Mouse (Mus musculus) forebrain, postnatal 0 days (tissue): ENCODE measurements around the gene Dnajc10. TPM values are rescaled to one million over a fixed set of nuclear protein-coding genes. Genes with fewer than 3 reads are reported as not detected.

Source experiments
- ATAC-seq: fragments of 200-750 bp; cut with Nextera tagmentation; 2 replicates; pipeline ENCODE4 v1.8.0; 2017; ENCODE audit warnings: mild to moderate bottlenecking, moderate library complexity
- DNase-seq: peaks from one replicate; pipeline ENCODE4 v3.0.0-alpha.2; 2015
- H3K27ac ChIP-seq: fragments of 300-500 bp; sonication (generic); 2 replicates; pipeline ENCODE4 v1.5.1; 2014; ENCODE audit warnings: low read depth, mild to moderate bottlenecking, antibody characterized with exemption, low read length, moderate library complexity, mixed read lengths
- H3K27me3 ChIP-seq: fragments of 300-500 bp; sonication (generic); 2 replicates; pipeline ENCODE4 v1.6.1; 2014; ENCODE audit warnings: mild to moderate bottlenecking, low read length, mixed read lengths; ENCODE audit not compliant: insufficient read depth
- H3K36me3 ChIP-seq: fragments of 300-500 bp; sonication (generic); 2 replicates; pipeline ENCODE4 v1.6.1; 2014; ENCODE audit warnings: mild to moderate bottlenecking, moderate library complexity; ENCODE audit not compliant: insufficient read depth
- H3K4me1 ChIP-seq: fragments of 300-500 bp; sonication (generic); 2 replicates; pipeline ENCODE4 v1.6.1; 2014; ENCODE audit warnings: antibody characterized with exemption; ENCODE audit not compliant: insufficient read depth
- H3K4me2 ChIP-seq: fragments of 300-500 bp; sonication (generic); 2 replicates; pipeline ENCODE4 v1.6.1; 2014; ENCODE audit warnings: low read depth, mild to moderate bottlenecking, moderate library complexity
- H3K4me3 ChIP-seq: fragments of 300-500 bp; sonication (generic); 2 replicates; pipeline ENCODE4 v1.5.1; 2014; ENCODE audit warnings: low read depth, low read length, mixed read lengths
- H3K9ac ChIP-seq: fragments of 300-500 bp; sonication (generic); 2 replicates; pipeline ENCODE4 v1.6.1; 2014; ENCODE audit warnings: mild to moderate bottlenecking
- H3K9me3 ChIP-seq: fragments of 300-500 bp; sonication (generic); 2 replicates; pipeline ENCODE4 v1.6.1; 2016; ENCODE audit warnings: low read length
- CTCF ChIP-seq: sonication (generic); IDR thresholded peaks from 2 replicates; pipeline ENCODE4 v1.5.1; 2016; ENCODE audit warnings: antibody characterized with exemption, control low read depth, low read depth
- WGBS: fragments of 180-500 bp; shearing (Covaris S2); extraction: QIAGEN DNeasy Blood & Tissue Kit; methylation state at CpG from one replicate; pipeline ENCODE4 v1.1.7; 2014; 5-methylcytosine and 5-hydroxymethylcytosine counted together
- polyA plus RNA-seq: library from polyadenylated mRNA; unstranded; fragments of >200 nt; fragmentation: Nextera tagmentation; extraction: Ambion mirVana; gene quantifications from 2 replicates; pipeline ENCODE4 v1.2.1, GENCODE M21; 2015
- total RNA-seq: library from RNA; depleted of rRNA; stranded (reverse); fragments of >200 nt; gene quantifications from 2 replicates; pipeline ENCODE4 v1.2.3, GENCODE M21; 2014; rRNA removed

The Dnajc10 gene
- total RNA-seq, result 69.6 and 79.8 TPM in 2 replicates
- polyA plus RNA-seq, result 42.1 and 53.4 TPM in 2 replicates

DNA sequence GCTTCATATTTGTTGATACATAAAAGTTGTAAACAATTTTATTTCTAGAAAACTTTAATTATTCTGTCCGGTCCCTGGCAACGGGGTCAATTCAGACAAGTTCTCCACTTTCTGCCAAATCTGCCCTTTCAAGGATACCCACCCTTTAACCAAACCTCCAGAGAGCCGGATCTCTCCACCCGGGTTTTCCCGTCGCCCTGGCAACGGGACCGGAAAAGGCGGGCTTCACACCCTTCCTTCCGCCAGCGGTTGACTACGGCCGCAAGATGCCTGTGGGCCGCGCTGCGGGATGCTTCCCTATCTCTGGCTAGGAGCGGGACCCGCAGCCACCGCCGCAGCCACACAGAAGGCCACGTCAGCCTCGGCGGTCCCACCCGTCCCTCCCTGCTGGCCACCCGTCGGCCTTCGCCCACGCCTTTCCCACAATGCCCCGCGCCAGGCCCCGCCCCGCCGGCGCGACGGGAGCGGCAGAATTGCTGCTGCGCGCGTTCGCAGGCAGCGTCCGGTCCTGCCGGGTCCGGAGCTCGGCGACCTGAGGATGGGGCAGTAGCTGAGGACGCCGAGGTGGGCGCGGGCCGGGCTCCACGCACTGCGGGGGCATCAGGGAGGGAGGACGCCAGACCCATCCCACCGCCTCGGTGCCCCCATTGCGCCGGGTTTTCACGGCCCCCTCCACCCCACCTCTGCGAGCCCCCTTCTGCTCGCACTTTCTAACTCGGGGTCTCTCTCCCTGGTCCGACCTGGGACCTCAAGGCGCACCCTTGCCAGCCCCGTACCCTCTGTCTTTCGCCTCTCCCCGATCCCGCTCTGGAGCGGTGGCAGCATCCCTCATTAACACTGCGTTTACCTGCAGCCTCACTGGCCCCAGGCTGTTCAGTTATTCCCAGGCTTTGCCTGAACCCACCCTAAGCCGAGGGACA lies at the start of gene Dnajc10:
TSS of gene Dnajc10 (plus strand) at position 225 of the 920 bp plus-strand sequence.
- no peaks in the 10 kb centered on the region for H3K27me3 ChIP-seq
- peak within 1 kb of the TSS; percentile 67 for H3K4me2 ChIP-seq
- peaks cover 6% of the 10 kb centered on the region; the same call in 1 of the 2 replicates for H3K4me1 ChIP-seq
- no peaks in the 10 kb centered on the region for H3K9me3 ChIP-seq
- ATAC-seq, result peak; percentile 97
- TF ChIP-seq CTCF, result 0 out of 2 replicates have a peak, but pooled peaks have one; percentile 1
- no peaks in the 10 kb centered on the region for H3K36me3 ChIP-seq
- peak within 1 kb of the TSS; percentile 93 for H3K9ac ChIP-seq
- peak within 1 kb of the TSS; percentile 95 for H3K27ac ChIP-seq
- DNase-seq, result peak; percentile 93
- under 1% methylated on average over 72 of the region's 72 CpGs for WGBS
- H3K4me3 ChIP-seq, result peak within 1 kb of the TSS; percentile 88

DNA sequence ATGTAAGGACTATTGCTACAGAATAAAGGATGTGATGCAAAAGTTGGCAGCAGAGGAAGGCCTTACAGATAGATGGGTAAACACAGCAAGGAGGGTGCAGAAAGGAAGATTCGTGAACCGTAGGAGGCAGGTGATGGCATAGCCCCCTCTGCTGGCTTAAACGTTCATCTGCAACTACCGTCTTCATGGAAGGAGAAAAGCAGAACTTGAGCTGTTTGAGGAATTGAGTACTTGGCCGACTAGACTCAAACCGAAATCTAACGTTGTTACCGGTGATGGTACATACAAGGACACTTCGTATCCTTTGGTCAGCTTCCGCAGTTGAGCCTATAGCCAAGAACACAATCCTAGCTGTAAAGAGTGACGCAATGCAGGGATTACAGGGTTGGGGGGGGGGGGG lies 48.4 kb upstream of the Dnajc10 start:
- DNase-seq, result peak; percentile 82
- Histone ChIP-seq H3K9ac (no peak overlapping the region), H3K4me2 (peak overlapping the region; percentile 30; the same call in 1 of the 2 replicates), H3K4me3 (no peak overlapping the region), H3K36me3 (no peaks in the 10 kb centered on the region), H3K27me3 (no peaks in the 10 kb centered on the region), H3K27ac (no peak overlapping the region), H3K4me1 (no peaks in the 10 kb centered on the region), H3K9me3 (no peaks in the 10 kb centered on the region)
- peak; percentile 71 for ATAC-seq
- WGBS, result 19% methylated on average over 11 of the region's 11 CpGs
- peak; percentile 91 for TF ChIP-seq CTCF

DNA sequence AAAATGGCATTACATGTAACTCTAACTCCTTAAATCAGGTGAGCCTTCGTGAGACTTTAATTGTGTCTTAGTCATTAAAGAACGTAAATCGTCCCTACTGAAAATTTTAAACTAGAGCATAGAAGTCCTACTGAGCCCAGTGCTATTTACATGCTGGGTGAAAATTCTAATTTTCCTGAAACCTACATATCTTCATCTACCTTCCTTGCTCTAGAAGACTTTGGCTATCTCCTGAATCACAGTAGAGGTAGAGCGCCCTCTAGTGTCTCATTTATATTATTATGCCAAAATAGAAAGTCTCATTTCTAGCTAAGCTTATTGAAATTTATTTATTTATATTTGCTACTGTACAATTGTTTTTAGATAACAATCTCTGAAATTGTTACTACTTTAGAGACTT lies 47.2 kb upstream of the Dnajc10 start:
- 53% methylated on average over 4 of the region's 4 CpGs for WGBS
- Histone ChIP-seq H3K27ac (no peak overlapping the region), H3K9me3 (no peaks in the 10 kb centered on the region), H3K27me3 (no peaks in the 10 kb centered on the region), H3K4me3 (no peak overlapping the region), H3K36me3 (no peaks in the 10 kb centered on the region), H3K4me2 (no peak overlapping the region), H3K9ac (no peak overlapping the region), H3K4me1 (no peaks in the 10 kb centered on the region)
- ATAC-seq (no peak), DNase-seq (peak; percentile 69)
- peak; percentile 79 for TF ChIP-seq CTCF

DNA sequence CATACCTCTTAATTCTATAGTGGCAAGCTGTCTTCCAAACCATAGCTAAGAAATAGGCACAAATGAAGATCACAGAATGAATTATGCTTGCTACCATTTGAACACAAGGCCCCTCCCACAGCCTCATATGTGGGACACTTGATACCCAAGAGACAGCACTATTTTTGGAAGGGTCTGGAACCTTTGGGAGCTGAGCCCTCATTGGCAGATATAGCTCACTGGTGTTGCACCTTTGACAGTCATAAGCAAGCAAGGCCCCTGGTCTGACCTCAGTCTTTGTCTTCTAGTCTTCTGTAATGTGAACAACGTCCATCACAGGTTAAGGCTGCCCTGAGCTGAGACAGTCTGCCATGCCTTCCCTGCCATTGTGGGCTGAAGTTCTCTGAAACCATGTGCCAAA lies 43.8 kb upstream of the Dnajc10 start:
- WGBS, result 73% methylated on average over 1 of the region's 1 CpGs
- no peak for ATAC-seq
- H3K9me3 ChIP-seq, result no peaks in the 10 kb centered on the region

DNA sequence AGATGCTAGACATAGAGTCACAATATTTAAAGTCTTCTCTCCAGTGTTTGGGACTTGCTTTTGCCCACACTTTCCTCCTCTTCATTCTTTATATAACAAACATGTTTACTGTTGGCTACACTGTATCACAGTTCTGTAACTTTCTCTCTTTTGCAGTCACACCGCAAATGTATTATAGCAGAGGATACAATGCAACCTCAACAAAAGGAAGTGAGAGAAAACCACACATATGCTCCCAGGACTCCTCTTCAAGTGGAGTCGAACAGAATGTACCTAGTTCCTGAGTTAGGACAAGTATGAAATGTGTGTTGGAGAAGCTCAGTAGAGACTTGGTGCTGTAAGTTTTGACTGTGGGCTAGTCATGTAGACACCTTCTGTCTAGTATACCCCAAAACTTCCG lies 42.2 kb upstream of the Dnajc10 start:
- no peaks in the 10 kb centered on the region for H3K9me3 ChIP-seq
- WGBS, result 94% methylated on average over 3 of the region's 3 CpGs
- H3K4me1 ChIP-seq, result no peaks in the 10 kb centered on the region
- no peak for TF ChIP-seq CTCF
- H3K4me2 ChIP-seq, result no peak overlapping the region
- H3K27me3 ChIP-seq, result no peaks in the 10 kb centered on the region
- no peak overlapping the region for H3K4me3 ChIP-seq
- H3K36me3 ChIP-seq, result no peaks in the 10 kb centered on the region
- no peak for ATAC-seq
- no peak overlapping the region for H3K9ac ChIP-seq
- DNase-seq, result no peak
- no peak overlapping the region for H3K27ac ChIP-seq

More for the DNA sequence above, 43.8 kb upstream of the Dnajc10 start:
- Histone ChIP-seq H3K4me1 (no peaks in the 10 kb centered on the region), H3K4me2 (no peak overlapping the region), H3K9ac (no peak overlapping the region), H3K4me3 (no peak overlapping the region), H3K36me3 (no peaks in the 10 kb centered on the region), H3K27me3 (no peaks in the 10 kb centered on the region), H3K27ac (no peak overlapping the region)
- no peak for DNase-seq
- TF ChIP-seq CTCF, result no peak

DNA sequence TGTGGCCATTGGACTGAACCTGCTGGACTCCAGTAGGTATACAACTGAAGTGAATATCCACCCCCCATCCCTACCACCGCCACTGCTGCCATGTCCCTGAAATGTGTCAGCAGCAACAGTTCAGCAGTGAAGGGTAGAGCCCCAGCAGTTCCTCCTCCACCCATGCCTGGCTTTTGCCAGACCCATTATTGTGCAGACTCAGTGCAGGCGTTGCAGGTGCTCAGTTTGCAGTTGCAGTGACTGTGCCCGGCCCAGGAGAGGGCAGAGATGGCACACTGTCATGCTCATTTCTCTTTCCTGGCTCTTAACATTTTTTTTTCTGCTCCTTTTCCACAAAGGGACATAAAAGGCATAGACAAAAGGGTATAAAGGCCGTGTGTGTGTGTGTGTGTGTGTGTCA lies 41.5 kb upstream of the Dnajc10 start:
- Histone ChIP-seq H3K4me3 (no peak overlapping the region), H3K4me2 (no peak overlapping the region), H3K9ac (no peak overlapping the region), H3K9me3 (no peaks in the 10 kb centered on the region), H3K36me3 (no peaks in the 10 kb centered on the region), H3K27me3 (no peaks in the 10 kb centered on the region), H3K4me1 (no peaks in the 10 kb centered on the region), H3K27ac (no peak overlapping the region)
- no peak for ATAC-seq
- no peak for TF ChIP-seq CTCF
- DNase-seq, result no peak
- WGBS, result 73% methylated on average over 4 of the region's 4 CpGs

DNA sequence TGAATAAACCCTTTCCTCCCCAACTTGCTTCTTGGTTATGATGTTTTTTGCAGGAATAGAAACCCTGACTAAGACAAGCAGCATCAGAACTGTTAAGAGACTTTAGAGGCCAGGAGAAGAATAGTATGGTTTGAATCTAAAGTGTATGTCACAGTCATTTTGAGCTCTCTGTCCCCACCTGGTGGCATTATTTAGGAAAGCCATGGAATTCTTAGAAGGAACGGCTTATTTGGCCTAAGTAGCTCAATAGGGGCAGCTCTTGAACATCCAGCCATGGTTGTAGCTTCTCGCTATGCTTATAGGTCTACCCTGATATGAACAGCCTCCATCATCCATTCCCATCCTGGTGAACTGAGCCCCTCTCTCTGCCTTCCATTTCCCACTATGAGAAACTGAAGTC lies 40.1 kb upstream of the Dnajc10 start:
- Histone ChIP-seq H3K36me3 (no peaks in the 10 kb centered on the region), H3K9ac (no peak overlapping the region), H3K4me3 (no peak overlapping the region), H3K27me3 (no peaks in the 10 kb centered on the region), H3K4me2 (no peak overlapping the region), H3K27ac (no peak overlapping the region), H3K9me3 (no peaks in the 10 kb centered on the region), H3K4me1 (no peaks in the 10 kb centered on the region)
- DNase-seq, result peak; percentile 64
- no peak for ATAC-seq
- 43% methylated on average over 2 of the region's 2 CpGs for WGBS
- TF ChIP-seq CTCF, result peak; percentile 60
